Mouse (Mus musculus) CH12.LX (cell line): ENCODE data around the gene Trim75. TPM values are rescaled to one million over a fixed set of nuclear protein-coding genes. Genes with fewer than 3 reads are reported as not detected.
"Not testable (repeated sequence)": the region's sequence is repeated elsewhere in the genome, so short reads cannot be mapped to it uniquely, and the experiment has no call there.

Source experiments
- DNase-seq: peaks from one replicate; pipeline ENCODE4 v3.0.0-alpha.2; 2013; ENCODE audit errors: extremely low read depth
- H3K27ac ChIP-seq: 2 replicates; pipeline ENCODE4 v1.5.1; 2012; ENCODE audit warnings: low read depth, mild to moderate bottlenecking, control low read depth, moderate library complexity; ENCODE audit not compliant: insufficient read depth
- H3K27me3 ChIP-seq: replicated peaks from 2 replicates; pipeline ENCODE3; 2012; ENCODE audit warnings: inconsistent platforms
- H3K36me3 ChIP-seq, 2 experiments: replicated peaks in 1 of 2; 2 replicates each; pipeline versions ENCODE3 to v1.6.1; 2012; ENCODE audit warnings: inconsistent platforms in 1 of 2, low read length in 1 of 2, mild to moderate bottlenecking in 1 of 2, mixed read lengths in 1 of 2, moderate library complexity in 1 of 2; ENCODE audit not compliant: control insufficient read depth in 1 of 2, insufficient read depth in 1 of 2
- H3K4me1 ChIP-seq, 2 experiments: 2 replicates each; pipeline ENCODE4 v1.6.1; 2012; ENCODE audit warnings: inconsistent platforms in 1 of 2, moderate library complexity in 1 of 2; ENCODE audit not compliant: insufficient read depth in 2 of 2, control insufficient read depth in 1 of 2
- H3K4me2 ChIP-seq: 2 replicates; pipeline ENCODE4 v1.6.1; 2012; ENCODE audit warnings: low read depth, mild to moderate bottlenecking, control low read depth; ENCODE audit not compliant: poor library complexity, insufficient read depth, severe bottlenecking
- H3K4me3 ChIP-seq, 3 experiments: fragments of 150-350 bp in 1 of 3; sonication (generic) in 1 of 3; replicated peaks in 1 of 3; 2 replicates each; pipeline versions ENCODE3 to v1.5.1; 2011 to 2012; ENCODE audit warnings: low read depth in 2 of 3, low read length in 2 of 3, mild to moderate bottlenecking in 2 of 3, moderate library complexity in 2 of 3, control low read depth in 1 of 3, improper control_type of control experiment in 1 of 3, inconsistent platforms in 1 of 3, mixed read lengths in 1 of 3; ENCODE audit not compliant: poor library complexity in 1 of 3
- H3K79me2 ChIP-seq: replicated peaks from 2 replicates; pipeline ENCODE4 v1.6.1; 2012; ENCODE audit warnings: mild to moderate bottlenecking, moderate library complexity; ENCODE audit not compliant: control insufficient read depth, poor library complexity, insufficient read depth, severe bottlenecking; ENCODE audit errors: extremely low read depth
- H3K9ac ChIP-seq: 2 replicates; pipeline ENCODE4 v1.6.1; 2012; ENCODE audit warnings: low read depth, mild to moderate bottlenecking, control low read depth, moderate library complexity; ENCODE audit not compliant: insufficient read depth
- H3K9me3 ChIP-seq: replicated peaks from 2 replicates; pipeline ENCODE3; 2012; ENCODE audit warnings: low read length, inconsistent platforms, mixed read lengths
- CTCF ChIP-seq, 2 experiments: IDR thresholded peaks in 1 of 2; conservative IDR thresholded peaks in 1 of 2; 2 replicates each; pipeline ENCODE4 v1.5.1; 2011 to 2012; ENCODE audit warnings: low read depth in 2 of 2, low read length in 2 of 2, improper control_type of control experiment in 1 of 2, inconsistent platforms in 1 of 2, mild to moderate bottlenecking in 1 of 2, moderate library complexity in 1 of 2
- ETS1 ChIP-seq: conservative IDR thresholded peaks from 2 replicates; pipeline ENCODE4 v1.6.1; 2012; ENCODE audit warnings: low read depth, mild to moderate bottlenecking, inconsistent platforms, low read length, improper control_type of control experiment, moderate library complexity
- HCFC1 ChIP-seq: IDR thresholded peaks from 2 replicates; pipeline ENCODE4 v1.6.1; 2012; ENCODE audit warnings: low read depth, mild to moderate bottlenecking, inconsistent platforms, low read length, improper control_type of control experiment
- JUN ChIP-seq: IDR thresholded peaks from 2 replicates; pipeline ENCODE4 v1.6.1; 2011; ENCODE audit warnings: low read depth, mild to moderate bottlenecking, low read length, improper control_type of control experiment, moderate library complexity; ENCODE audit not compliant: insufficient read depth
- MEF2A ChIP-seq: IDR thresholded peaks from 2 replicates; pipeline ENCODE4 v1.6.1; 2014; ENCODE audit warnings: low read depth, mild to moderate bottlenecking, inconsistent platforms, low read length, improper control_type of control experiment, borderline replicate concordance
- NELFE ChIP-seq: IDR thresholded peaks from 2 replicates; pipeline ENCODE4 v1.6.1; 2011; ENCODE audit warnings: low read depth, low read length, improper control_type of control experiment
- POLR2A ChIP-seq: IDR thresholded peaks from 2 replicates; pipeline ENCODE4 v1.6.1; 2011; ENCODE audit warnings: low read depth, mild to moderate bottlenecking, improper control_type of control experiment, low read length
- RAD21 ChIP-seq: IDR thresholded peaks from 2 replicates; pipeline ENCODE4 v1.6.1; 2011; ENCODE audit warnings: low read depth, mild to moderate bottlenecking, low read length, improper control_type of control experiment, moderate library complexity
- SIN3A ChIP-seq: IDR thresholded peaks from 2 replicates; pipeline ENCODE4 v1.6.1; 2012; ENCODE audit warnings: low read length, improper control_type of control experiment, inconsistent platforms
- SMC3 ChIP-seq: IDR thresholded peaks from 2 replicates; pipeline ENCODE4 v1.6.1; 2011; ENCODE audit warnings: low read depth, low read length, improper control_type of control experiment
- TBP ChIP-seq: conservative IDR thresholded peaks from 2 replicates; pipeline ENCODE4 v1.6.1; 2011; ENCODE audit warnings: low read depth, low read length, improper control_type of control experiment
- TCF12 ChIP-seq: IDR thresholded peaks from 2 replicates; pipeline ENCODE4 v1.6.1; 2014; ENCODE audit warnings: low read depth, mild to moderate bottlenecking, inconsistent platforms, low read length, improper control_type of control experiment
- UBTF ChIP-seq: IDR thresholded peaks from 2 replicates; pipeline ENCODE4 v1.6.1; 2012; ENCODE audit warnings: low read depth, mild to moderate bottlenecking, inconsistent platforms, low read length, improper control_type of control experiment, moderate library complexity
- USF2 ChIP-seq: conservative IDR thresholded peaks from 2 replicates; pipeline ENCODE4 v1.6.1; 2011; ENCODE audit warnings: low read depth, low read length, improper control_type of control experiment
- ZMIZ1 ChIP-seq: IDR thresholded peaks from 2 replicates; pipeline ENCODE4 v1.6.1; 2012; ENCODE audit warnings: low read depth, mild to moderate bottlenecking, inconsistent platforms, low read length, improper control_type of control experiment
- ZNF384 ChIP-seq: IDR thresholded peaks from 2 replicates; pipeline ENCODE4 v1.6.1; 2012; ENCODE audit warnings: low read depth, low read length, improper control_type of control experiment, inconsistent platforms
- dilution Hi-C: fragments of 300-500 bp; cut with MboI; formaldehyde crosslinking; loops from 2 replicates; pipeline ENCODE4 v1.14.3; 2020; ENCODE audit warnings: low sequenced_read_pairs; ENCODE audit not compliant: extremely low pct_unique_long_range_greater_than_20kb, extremely low pct_ligation_motif_present
- in situ Hi-C: fragments of 300-500 bp; cut with MboI; formaldehyde crosslinking; loops from 3 replicates; pipeline ENCODE4 v1.14.3; 2019; ENCODE audit warnings: low sequenced_read_pairs, low pct_ligation_motif_present, low pct_unique_long_range_greater_than_20kb, mixed read lengths
- polyA plus RNA-seq: library from polyadenylated mRNA; unstranded; fragments of >175 nt; gene quantifications from 2 replicates; pipeline ENCODE4 v1.2.1, GENCODE M21; 2012; ENCODE audit warnings: low read depth; ENCODE audit not compliant: insufficient read length
- total RNA-seq, 2 experiments: library from RNA; depleted of rRNA; stranded (reverse); fragments of 300-350 nt in 1 of 2; fragments of >200 nt in 1 of 2; gene quantifications; 2 replicates each; pipeline ENCODE4 v1.2.3; 2012 to 2014

The Trim75 gene
- total and polyA plus RNA-seq, 3 experiments: not detected

DNA sequence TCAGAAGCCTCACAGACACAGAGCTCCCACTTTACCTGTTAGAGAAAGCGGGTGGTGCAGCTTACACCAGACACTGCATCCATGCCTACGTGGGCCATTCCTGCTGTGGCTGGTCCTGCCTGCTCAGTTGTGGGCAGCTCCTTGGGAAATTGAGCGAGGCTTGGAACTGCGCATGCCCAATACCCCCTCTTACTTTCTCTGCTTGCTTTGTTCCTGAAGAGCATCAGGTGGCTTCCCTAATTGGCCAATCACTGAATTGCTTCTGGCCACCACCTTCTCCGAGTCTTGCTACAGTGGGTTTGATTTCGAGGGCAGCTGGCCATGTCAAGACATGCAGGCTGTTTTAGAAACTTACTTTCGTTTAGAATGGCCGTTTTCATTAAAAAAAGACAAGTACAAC, 30.8 kb upstream of the Trim75 start, which contains the start of the genes Trim61 and Trim60:
TSS of gene Trim61 (minus strand) at position 101 of the 400 bp plus-strand sequence.
TSS of gene Trim60 (minus strand) at position 162 of the 400 bp plus-strand sequence.
- H3K9me3 ChIP-seq: peaks cover 2% of the 10 kb centered on the region
- TF ChIP-seq SMC3: no peak
- TF ChIP-seq ZMIZ1: no peak
- no peak for TF ChIP-seq UBTF
- no peak for TF ChIP-seq HCFC1
- no peak for TF ChIP-seq JUN
- no peak for TF ChIP-seq ETS1
- in situ Hi-C loops (no loop called here), dilution Hi-C loops (no loop called here)
- no peaks in the 10 kb centered on the region for H3K79me2 ChIP-seq
- no peak within 1 kb of the TSS for H3K4me2 ChIP-seq
- H3K36me3 ChIP-seq: no peaks in the 10 kb centered on the region
- H3K9ac ChIP-seq: no peak within 1 kb of the TSS
- DNase-seq: no peak
- no peaks in the 10 kb centered on the region for H3K27me3 ChIP-seq
- H3K4me3 ChIP-seq: no peak within 1 kb of the TSS
- no peak within 1 kb of the TSS for H3K27ac ChIP-seq
- H3K4me1 ChIP-seq: peaks cover 0 to 5% of the 10 kb centered on the region in 2 experiments; a peak in 1 of 4 replicates

DNA sequence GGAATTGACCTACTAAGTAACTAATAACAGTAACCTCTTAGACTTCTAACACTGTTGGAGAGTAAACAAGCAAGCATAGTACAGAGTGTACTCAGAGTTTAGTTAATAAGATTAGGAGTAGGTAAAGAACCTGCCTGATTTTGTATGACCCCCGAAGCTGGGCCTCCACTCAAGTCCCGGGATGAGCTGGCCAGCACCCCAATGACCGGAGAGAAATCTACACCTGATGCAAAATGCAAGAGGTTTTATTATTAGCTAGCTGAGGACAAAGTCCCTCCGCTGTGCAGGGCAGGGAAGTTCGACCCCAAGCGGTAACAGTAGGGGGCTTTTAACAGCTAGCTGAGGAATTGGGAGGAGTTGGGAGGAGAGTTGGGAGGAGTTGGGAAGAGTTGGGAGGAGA, 20.0 kb upstream of the Trim75 start:
- H3K27ac ChIP-seq, H3K36me3 ChIP-seq, H3K79me2 ChIP-seq, H3K4me1 ChIP-seq, H3K4me3 ChIP-seq, H3K27me3 ChIP-seq, H3K4me2 ChIP-seq, dilution Hi-C loops, DNase-seq, H3K9ac ChIP-seq, in situ Hi-C loops, H3K9me3 ChIP-seq: not testable (repeated sequence)

- no peak for DNase-seq
- Histone ChIP-seq H3K9ac (no peak overlapping the region), H3K4me3 (no peak overlapping the region), H3K9me3 (no peaks in the 10 kb centered on the region), H3K27ac (no peak overlapping the region), H3K27me3 (no peaks in the 10 kb centered on the region)
- dilution Hi-C loops: no loop called here
- TF ChIP-seq SIN3A: no peak
- TF ChIP-seq UBTF: no peak
- no peak for TF ChIP-seq CTCF (conservative IDR thresholded peaks at IDR 0.05 in 1 of 2, IDR thresholded peaks at IDR 0.05 in 1 of 2; ENCODE audit: low read depth in 2 of 2, low read length in 2 of 2)
- TF ChIP-seq MEF2A: no peak
- no peak for TF ChIP-seq TCF12
- TF ChIP-seq RAD21: no peak
- no peak for TF ChIP-seq NELFE
- no peak for TF ChIP-seq TBP
- no peak for TF ChIP-seq USF2
- no peak for TF ChIP-seq ETS1
- TF ChIP-seq POLR2A: no peak
- no peak for TF ChIP-seq ZNF384
- TF ChIP-seq, all 38 proteins: peak for 0
- peaks cover 10 to 11% of the 10 kb centered on the region in 2 experiments for H3K4me1 ChIP-seq
- no peak overlapping the region for H3K4me2 ChIP-seq
- in situ Hi-C loops: no loop called here
- H3K36me3 ChIP-seq: no peaks in the 10 kb centered on the region
- H3K79me2 ChIP-seq: no peaks in the 10 kb centered on the region
Observed at GRCm38 (mm10) chr8:64998806-64999365, 11.3 kb upstream of the Trim75 start.
